Mouse (Mus musculus) limb, embryonic 14.5 days (tissue): Measurements from ENCODE around the gene Tmem267. TPM values are rescaled to one million over a fixed set of nuclear protein-coding genes. Genes with fewer than 3 reads are reported as not detected.
A peak's percentile ranks its signal among the peaks of the same experiment; 100 is the strongest.
"Not testable (repeated sequence)": the region's sequence is repeated elsewhere in the genome, so short reads cannot be mapped to it uniquely, and the experiment has no call there.

Experiments used
- ATAC-seq: fragments of 200-750 bp; cut with Nextera tagmentation; 2 replicates; pipeline ENCODE4 v1.8.0; 2017; ENCODE audit warnings: low read depth, moderate number of reproducible peaks, moderate TSS enrichment; ENCODE audit not compliant: low FRiP score
- DNase-seq: peaks from one replicate; pipeline ENCODE4 v3.0.0-alpha.2; 2015; ENCODE audit warnings: low spot score
- H3K27ac ChIP-seq: fragments of 300-500 bp; sonication (generic); replicated peaks from 2 replicates; pipeline ENCODE4 v1.5.1; 2014; ENCODE audit warnings: low read depth, mild to moderate bottlenecking, low read length, moderate library complexity, mixed read lengths
- H3K27me3 ChIP-seq: fragments of 300-500 bp; sonication (generic); 2 replicates; pipeline ENCODE4 v1.6.1; 2014; ENCODE audit warnings: low read length, mixed read lengths; ENCODE audit not compliant: control insufficient read depth, insufficient read depth
- H3K36me3 ChIP-seq: fragments of 300-500 bp; sonication (generic); 2 replicates; pipeline ENCODE4 v1.6.1; 2014; ENCODE audit warnings: mild to moderate bottlenecking, low read length, moderate library complexity, mixed read lengths; ENCODE audit not compliant: control insufficient read depth, insufficient read depth
- H3K4me1 ChIP-seq: fragments of 300-500 bp; sonication (generic); 2 replicates; pipeline ENCODE4 v1.6.1; 2014; ENCODE audit warnings: antibody characterized with exemption, low read length, mixed read lengths; ENCODE audit not compliant: control insufficient read depth, insufficient read depth
- H3K4me2 ChIP-seq: fragments of 300-500 bp; sonication (generic); replicated peaks from 2 replicates; pipeline ENCODE4 v1.6.1; 2014; ENCODE audit warnings: low read depth, mild to moderate bottlenecking, low read length, moderate library complexity; ENCODE audit not compliant: severe bottlenecking
- H3K4me3 ChIP-seq: fragments of 300-500 bp; sonication (generic); replicated peaks from 2 replicates; pipeline ENCODE4 v1.5.1; 2014; ENCODE audit warnings: low read length
- H3K9ac ChIP-seq: fragments of 300-500 bp; sonication (generic); 2 replicates; pipeline ENCODE4 v1.6.1; 2014; ENCODE audit warnings: mild to moderate bottlenecking, low read depth, low read length, moderate library complexity; ENCODE audit not compliant: severe bottlenecking
- H3K9me3 ChIP-seq: fragments of 300-500 bp; sonication (generic); 2 replicates; pipeline ENCODE4 v1.6.1; 2016; ENCODE audit warnings: low read length; ENCODE audit not compliant: control insufficient read depth
- POLR2A ChIP-seq: fragments of 200-500 bp; IDR thresholded peaks from 2 replicates; pipeline ENCODE4 v1.8.0; 2012; ENCODE audit warnings: inconsistent platforms, mild to moderate bottlenecking, moderate library complexity, borderline replicate concordance; ENCODE audit not compliant: insufficient read depth, insufficient read length; ENCODE audit errors: extremely low read depth
- WGBS: fragments of 180-500 bp; shearing (Covaris S2); extraction: QIAGEN DNeasy Blood & Tissue Kit; methylation state at CpG from one replicate; pipeline ENCODE4 v1.1.7; 2014; 5-methylcytosine and 5-hydroxymethylcytosine counted together
- polyA plus RNA-seq, 2 experiments: library from polyadenylated mRNA; depleted of rRNA in 1 of 2; stranded (reverse) in 1 of 2; unstranded in 1 of 2; fragments of >200 nt; fragmentation: Nextera tagmentation in 1 of 2; extraction: Ambion mirVana in 1 of 2; gene quantifications; 2 replicates each; pipeline versions ENCODE4 v1.2.1 to v1.2.3; 2012 to 2014

The Tmem267 gene
- polyA plus RNA-seq, 2 experiments, result 2.0 to 7.2 TPM

DNA sequence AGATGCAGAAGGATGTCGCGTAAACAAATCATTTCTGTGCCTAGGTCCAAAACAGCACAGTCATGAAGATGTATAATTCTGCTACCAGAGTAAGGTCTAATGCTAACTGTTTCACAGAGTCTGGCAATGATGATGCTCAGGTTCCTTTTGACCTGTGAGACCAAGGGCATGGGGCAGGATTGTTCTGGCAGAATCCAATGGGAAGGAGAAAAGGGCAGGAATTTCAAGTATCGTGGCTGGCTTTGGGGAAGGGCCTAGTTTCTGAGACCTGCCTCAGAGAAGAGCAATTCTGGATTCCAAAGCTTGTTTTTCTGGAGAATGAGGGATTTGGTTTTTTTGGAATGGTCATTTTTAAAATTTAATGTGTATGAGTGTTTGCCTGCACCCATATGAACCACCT is 131.0 kb downstream of the Tmem267 start:
- Histone ChIP-seq H3K9me3 (no peaks in the 10 kb centered on the region), H3K4me2 (no peak overlapping the region), H3K27ac (no peak overlapping the region), H3K4me1 (no peaks in the 10 kb centered on the region), H3K9ac (no peak overlapping the region), H3K4me3 (no peak overlapping the region), H3K27me3 (no peaks in the 10 kb centered on the region), H3K36me3 (no peaks in the 10 kb centered on the region)
- 94% methylated on average over 3 of the region's 3 CpGs for WGBS
- no peak for TF ChIP-seq POLR2A
- ATAC-seq (no peak), DNase-seq (no peak)

DNA sequence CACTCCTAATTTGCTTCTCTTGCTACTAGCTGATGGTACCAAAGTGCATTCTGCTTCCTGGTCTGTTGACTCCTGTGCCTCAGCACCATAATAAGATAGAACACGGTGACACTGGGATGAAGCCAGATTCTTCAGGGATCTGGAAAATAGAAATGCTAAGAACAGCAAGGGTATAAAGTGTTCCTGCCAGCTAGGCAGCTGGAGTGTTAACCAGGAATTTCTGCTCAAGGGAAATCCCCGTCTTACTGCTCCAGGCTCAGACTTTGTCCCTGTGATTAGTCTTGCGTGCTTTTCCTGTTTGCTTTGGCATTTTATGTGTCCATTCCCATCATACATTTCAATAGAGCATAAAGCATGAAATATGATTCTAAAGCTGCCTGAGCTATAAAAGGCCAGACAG is 131.9 kb downstream of the Tmem267 start:
- Histone ChIP-seq H3K4me3 (no peak overlapping the region), H3K9me3 (no peaks in the 10 kb centered on the region), H3K4me2 (no peak overlapping the region), H3K27ac (no peak overlapping the region), H3K36me3 (no peaks in the 10 kb centered on the region), H3K4me1 (no peaks in the 10 kb centered on the region), H3K27me3 (no peaks in the 10 kb centered on the region), H3K9ac (no peak overlapping the region)
- peak; percentile 9; the same call in 1 of the 2 replicates for ATAC-seq
- 47% methylated on average over 3 of the region's 3 CpGs for WGBS
- DNase-seq, result peak; percentile 31
- TF ChIP-seq POLR2A, result no peak

GRCm38 (mm10) chr13:119623634-119624033 is 135.8 kb downstream of the Tmem267 start, which contains the start of gene Ccl28:
Gene Ccl28, plus strand, starts transcription at chr13:119623819.
- no peaks in the 10 kb centered on the region for H3K27me3 ChIP-seq
- no peak for ATAC-seq
- no peak for TF ChIP-seq POLR2A

GRCm38 (mm10) chr13:119625952-119626351 is 138.1 kb downstream of the Tmem267 start:
- H3K27ac ChIP-seq, H3K27me3 ChIP-seq, H3K9me3 ChIP-seq, DNase-seq, H3K4me2 ChIP-seq, ATAC-seq, H3K9ac ChIP-seq, H3K36me3 ChIP-seq, H3K4me1 ChIP-seq, H3K4me3 ChIP-seq: not testable (repeated sequence)
- WGBS, result 83% methylated on average over 5 of the region's 5 CpGs

More at GRCm38 (mm10) chr13:119623634-119624033, 135.8 kb downstream of the Tmem267 start, which contains the start of gene Ccl28:
- no peaks in the 10 kb centered on the region for H3K9me3 ChIP-seq
- H3K4me1 ChIP-seq, result no peaks in the 10 kb centered on the region
- H3K27ac ChIP-seq, result no peak within 1 kb of the TSS
- no peak within 1 kb of the TSS for H3K4me2 ChIP-seq
- H3K4me3 ChIP-seq, result no peak within 1 kb of the TSS
- no peak for DNase-seq
- H3K9ac ChIP-seq, result no peak within 1 kb of the TSS
- WGBS, result 82% methylated on average over 6 of the region's 6 CpGs
- no peaks in the 10 kb centered on the region for H3K36me3 ChIP-seq

DNA sequence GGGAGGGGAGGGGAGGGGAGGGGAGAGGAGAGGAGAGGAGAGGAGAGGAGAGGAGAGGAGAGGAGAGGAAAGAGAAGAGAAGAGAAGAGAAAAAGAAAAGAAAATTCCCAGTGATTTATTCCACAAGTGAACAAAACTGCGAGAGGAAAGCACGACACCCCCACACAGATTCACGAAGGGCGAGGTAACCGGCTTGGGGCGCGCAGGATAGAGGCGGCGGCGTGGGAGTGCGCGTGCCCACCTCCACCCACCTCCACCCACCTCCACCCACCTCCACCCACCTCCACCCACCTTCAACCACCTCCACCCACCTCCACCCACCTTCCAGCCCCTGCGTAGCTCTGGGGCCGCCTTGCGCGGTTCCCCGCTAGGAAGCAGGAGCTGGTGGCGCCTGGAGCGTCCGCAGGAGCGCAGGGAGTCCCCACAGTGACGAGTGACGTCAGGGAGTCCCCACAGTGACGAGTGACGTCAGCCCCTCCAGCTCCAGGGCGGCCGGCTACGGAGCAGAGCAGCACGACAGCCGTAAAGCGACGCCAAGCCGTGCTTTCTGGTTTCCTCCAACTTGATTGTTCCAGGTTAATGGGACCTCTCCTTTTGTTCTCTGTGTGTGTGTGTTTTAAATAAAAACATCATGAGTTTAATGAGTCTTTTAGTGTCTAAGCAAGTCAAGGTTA is 143.8 kb downstream of the Tmem267 start:
- H3K36me3 ChIP-seq, result no peaks in the 10 kb centered on the region
- H3K4me2 ChIP-seq, result peak overlapping the region; percentile 52
- DNase-seq, result peak; percentile 97
- H3K9me3 ChIP-seq, result no peaks in the 10 kb centered on the region
- 3% methylated on average over 24 of the region's 33 CpGs for WGBS
- 0 out of 2 replicates have a peak overlapping the region, but pooled peaks have one; percentile 5 for H3K27ac ChIP-seq
- no peak for TF ChIP-seq POLR2A
- H3K4me1 ChIP-seq, result no peaks in the 10 kb centered on the region
- peak; percentile 94 for ATAC-seq
- H3K27me3 ChIP-seq, result no peaks in the 10 kb centered on the region
- H3K4me3 ChIP-seq, result peak overlapping the region; percentile 53
- H3K9ac ChIP-seq, result peak overlapping the region; percentile 55
